Mouse (Mus musculus) CH12.LX (cell line): ENCODE measurements around the gene Fcor. TPM values are rescaled to one million over a fixed set of nuclear protein-coding genes. Genes with fewer than 3 reads are reported as not detected.

Source experiments
- DNase-seq: peaks from one replicate; pipeline ENCODE4 v3.0.0-alpha.2; 2013; ENCODE audit errors: extremely low read depth
- H3K27ac ChIP-seq: 2 replicates; pipeline ENCODE4 v1.5.1; 2012; ENCODE audit warnings: low read depth, mild to moderate bottlenecking, control low read depth, moderate library complexity; ENCODE audit not compliant: insufficient read depth
- H3K27me3 ChIP-seq: replicated peaks from 2 replicates; pipeline ENCODE3; 2012; ENCODE audit warnings: inconsistent platforms
- H3K36me3 ChIP-seq, 2 experiments: replicated peaks in 1 of 2; 2 replicates each; pipeline versions ENCODE3 to v1.6.1; 2012; ENCODE audit warnings: inconsistent platforms in 1 of 2, low read length in 1 of 2, mild to moderate bottlenecking in 1 of 2, mixed read lengths in 1 of 2, moderate library complexity in 1 of 2; ENCODE audit not compliant: control insufficient read depth in 1 of 2, insufficient read depth in 1 of 2
- H3K4me1 ChIP-seq, 2 experiments: 2 replicates each; pipeline ENCODE4 v1.6.1; 2012; ENCODE audit warnings: inconsistent platforms in 1 of 2, moderate library complexity in 1 of 2; ENCODE audit not compliant: insufficient read depth in 2 of 2, control insufficient read depth in 1 of 2
- H3K4me2 ChIP-seq: 2 replicates; pipeline ENCODE4 v1.6.1; 2012; ENCODE audit warnings: low read depth, mild to moderate bottlenecking, control low read depth; ENCODE audit not compliant: poor library complexity, insufficient read depth, severe bottlenecking
- H3K4me3 ChIP-seq, 3 experiments: fragments of 150-350 bp in 1 of 3; sonication (generic) in 1 of 3; replicated peaks in 1 of 3; 2 replicates each; pipeline versions ENCODE3 to v1.5.1; 2011 to 2012; ENCODE audit warnings: low read depth in 2 of 3, low read length in 2 of 3, mild to moderate bottlenecking in 2 of 3, moderate library complexity in 2 of 3, control low read depth in 1 of 3, improper control_type of control experiment in 1 of 3, inconsistent platforms in 1 of 3, mixed read lengths in 1 of 3; ENCODE audit not compliant: poor library complexity in 1 of 3
- H3K79me2 ChIP-seq: replicated peaks from 2 replicates; pipeline ENCODE4 v1.6.1; 2012; ENCODE audit warnings: mild to moderate bottlenecking, moderate library complexity; ENCODE audit not compliant: control insufficient read depth, poor library complexity, insufficient read depth, severe bottlenecking; ENCODE audit errors: extremely low read depth
- H3K9ac ChIP-seq: 2 replicates; pipeline ENCODE4 v1.6.1; 2012; ENCODE audit warnings: low read depth, mild to moderate bottlenecking, control low read depth, moderate library complexity; ENCODE audit not compliant: insufficient read depth
- H3K9me3 ChIP-seq: replicated peaks from 2 replicates; pipeline ENCODE3; 2012; ENCODE audit warnings: low read length, inconsistent platforms, mixed read lengths
- BHLHE40 ChIP-seq: IDR thresholded peaks from 2 replicates; pipeline ENCODE4 v1.6.1; 2011; ENCODE audit warnings: mild to moderate bottlenecking, low read depth, low read length, improper control_type of control experiment
- CHD1 ChIP-seq: IDR thresholded peaks from 2 replicates; pipeline ENCODE4 v1.6.1; 2012; ENCODE audit warnings: low read depth, low read length, improper control_type of control experiment, inconsistent platforms
- CHD2 ChIP-seq: IDR thresholded peaks from 2 replicates; pipeline ENCODE4 v1.6.1; 2011; ENCODE audit warnings: low read length, improper control_type of control experiment
- E2F4 ChIP-seq: IDR thresholded peaks from 2 replicates; pipeline ENCODE4 v1.6.1; 2011; ENCODE audit warnings: low read depth, low read length, improper control_type of control experiment; ENCODE audit not compliant: insufficient replicate concordance
- GABPA ChIP-seq: IDR thresholded peaks from 2 replicates; pipeline ENCODE4 v1.6.1; 2012; ENCODE audit warnings: low read depth, low read length, improper control_type of control experiment, inconsistent platforms; ENCODE audit not compliant: insufficient replicate concordance
- HCFC1 ChIP-seq: IDR thresholded peaks from 2 replicates; pipeline ENCODE4 v1.6.1; 2012; ENCODE audit warnings: low read depth, mild to moderate bottlenecking, inconsistent platforms, low read length, improper control_type of control experiment
- IRF4 ChIP-seq: IDR thresholded peaks from 2 replicates; pipeline ENCODE4 v1.6.1; 2014; ENCODE audit warnings: low read depth, mild to moderate bottlenecking, inconsistent platforms, low read length, improper control_type of control experiment
- JUN ChIP-seq: IDR thresholded peaks from 2 replicates; pipeline ENCODE4 v1.6.1; 2011; ENCODE audit warnings: low read depth, mild to moderate bottlenecking, low read length, improper control_type of control experiment, moderate library complexity; ENCODE audit not compliant: insufficient read depth
- MAZ ChIP-seq: IDR thresholded peaks from 2 replicates; pipeline ENCODE4 v1.6.1; 2012; ENCODE audit warnings: low read depth, mild to moderate bottlenecking, inconsistent platforms, low read length, improper control_type of control experiment, moderate library complexity
- NELFE ChIP-seq: IDR thresholded peaks from 2 replicates; pipeline ENCODE4 v1.6.1; 2011; ENCODE audit warnings: low read depth, low read length, improper control_type of control experiment
- PAX5 ChIP-seq: IDR thresholded peaks from 2 replicates; pipeline ENCODE4 v1.6.1; 2012; ENCODE audit warnings: low read length, inconsistent platforms, mixed read lengths
- POLR2A ChIP-seq: IDR thresholded peaks from 2 replicates; pipeline ENCODE4 v1.6.1; 2011; ENCODE audit warnings: low read depth, mild to moderate bottlenecking, improper control_type of control experiment, low read length
- SIN3A ChIP-seq: IDR thresholded peaks from 2 replicates; pipeline ENCODE4 v1.6.1; 2012; ENCODE audit warnings: low read length, improper control_type of control experiment, inconsistent platforms
- SMC3 ChIP-seq: IDR thresholded peaks from 2 replicates; pipeline ENCODE4 v1.6.1; 2011; ENCODE audit warnings: low read depth, low read length, improper control_type of control experiment
- UBTF ChIP-seq: IDR thresholded peaks from 2 replicates; pipeline ENCODE4 v1.6.1; 2012; ENCODE audit warnings: low read depth, mild to moderate bottlenecking, inconsistent platforms, low read length, improper control_type of control experiment, moderate library complexity
- USF2 ChIP-seq: conservative IDR thresholded peaks from 2 replicates; pipeline ENCODE4 v1.6.1; 2011; ENCODE audit warnings: low read depth, low read length, improper control_type of control experiment
- ZNF384 ChIP-seq: IDR thresholded peaks from 2 replicates; pipeline ENCODE4 v1.6.1; 2012; ENCODE audit warnings: low read depth, low read length, improper control_type of control experiment, inconsistent platforms
- dilution Hi-C: fragments of 300-500 bp; cut with MboI; formaldehyde crosslinking; loops from 2 replicates; pipeline ENCODE4 v1.14.3; 2020; ENCODE audit warnings: low sequenced_read_pairs; ENCODE audit not compliant: extremely low pct_unique_long_range_greater_than_20kb, extremely low pct_ligation_motif_present
- in situ Hi-C: fragments of 300-500 bp; cut with MboI; formaldehyde crosslinking; loops from 3 replicates; pipeline ENCODE4 v1.14.3; 2019; ENCODE audit warnings: low sequenced_read_pairs, low pct_ligation_motif_present, low pct_unique_long_range_greater_than_20kb, mixed read lengths
- polyA plus RNA-seq: library from polyadenylated mRNA; unstranded; fragments of >175 nt; gene quantifications from 2 replicates; pipeline ENCODE4 v1.2.1, GENCODE M21; 2012; ENCODE audit warnings: low read depth; ENCODE audit not compliant: insufficient read length
- total RNA-seq, 2 experiments: library from RNA; depleted of rRNA; stranded (reverse); fragments of 300-350 nt in 1 of 2; fragments of >200 nt in 1 of 2; gene quantifications; 2 replicates each; pipeline ENCODE4 v1.2.3; 2012 to 2014

Gene Fcor
- total and polyA plus RNA-seq, 3 experiments = 0.63 TPM; not detected in 2

GRCm38 (mm10) chr8:3648990-3649389, 23.2 kb downstream of the Fcor start:
- DNase-seq = no peak
- Histone ChIP-seq H3K4me1 (peaks cover 0 to 9% of the 10 kb centered on the region in 2 experiments; a peak in 2 of 4 replicates), H3K27ac (no peak overlapping the region), H3K79me2 (no peaks in the 10 kb centered on the region), H3K4me3 (no peak overlapping the region), H3K27me3 (no peaks in the 10 kb centered on the region), H3K9me3 (no peaks in the 10 kb centered on the region), H3K9ac (no peak overlapping the region), H3K4me2 (no peak overlapping the region), H3K36me3 (no peaks in the 10 kb centered on the region)
- in situ Hi-C loops (no loop called here), dilution Hi-C loops (no loop called here)
- TF ChIP-seq ZNF384 (no peak), MAZ (no peak), CHD2 (no peak), BHLHE40 (no peak), NELFE (no peak), UBTF (no peak), PAX5 (no peak), IRF4 (no peak), CHD1 (no peak), HCFC1 (no peak), SIN3A (no peak), E2F4 (no peak), JUN (no peak), GABPA (no peak)

DNA sequence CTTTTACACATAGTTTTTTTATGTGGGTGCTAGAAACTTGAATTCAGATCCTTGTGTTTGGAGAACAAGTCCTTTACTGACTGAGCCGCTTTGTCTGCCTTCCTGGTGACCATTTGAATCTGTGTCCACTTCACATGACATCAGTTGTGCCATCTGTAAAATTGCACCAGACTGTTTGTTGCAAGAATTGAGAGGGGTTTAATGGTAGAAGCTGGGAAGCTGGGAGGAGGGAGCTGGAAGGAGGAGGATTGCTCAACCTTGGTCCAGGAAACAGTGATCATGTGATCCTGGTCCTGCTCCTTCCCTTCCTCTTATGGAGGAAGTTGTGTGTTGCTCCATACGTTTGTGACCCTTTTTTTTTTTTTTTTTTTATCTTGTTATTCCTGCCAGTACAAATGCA, 23.9 kb downstream of the Fcor start:
- no peak for DNase-seq
- Histone ChIP-seq H3K27me3 (no peaks in the 10 kb centered on the region), H3K4me1 (peaks cover 0 to 13% of the 10 kb centered on the region in 2 experiments; a peak in 2 of 4 replicates), H3K9me3 (no peaks in the 10 kb centered on the region), H3K79me2 (no peaks in the 10 kb centered on the region), H3K27ac (no peak overlapping the region), H3K36me3 (peaks cover 0 to under 1% of the 10 kb centered on the region in 2 experiments), H3K4me2 (no peak overlapping the region), H3K4me3 (no peak overlapping the region), H3K9ac (no peak overlapping the region)
- in situ Hi-C loops (no loop called here), dilution Hi-C loops (no loop called here)
- TF ChIP-seq POLR2A = no peak
- TF ChIP-seq CHD1 = no peak
- no peak for TF ChIP-seq GABPA
- no peak for TF ChIP-seq NELFE
- no peak for TF ChIP-seq USF2
- TF ChIP-seq SMC3 = no peak
